Mouse (Mus musculus) mouse embryonic stem cell (cell line): Measurements from ENCODE around the gene Mindy3.

ENCODE experiments used
- in situ Hi-C, 2 experiments: fragments of 300-500 bp; cut with MboI; formaldehyde crosslinking; loops; 1 replicate in 1 of 2; 3 replicates in 1 of 2; pipeline ENCODE4 v1.14.3; 2019 to 2020; ENCODE audit warnings: low sequenced_read_pairs in 2 of 2, low pct_unique_long_range_greater_than_20kb in 1 of 2, mixed read lengths in 1 of 2; ENCODE audit not compliant: unreplicated experiment in 1 of 2

Gene Mindy3

DNA sequence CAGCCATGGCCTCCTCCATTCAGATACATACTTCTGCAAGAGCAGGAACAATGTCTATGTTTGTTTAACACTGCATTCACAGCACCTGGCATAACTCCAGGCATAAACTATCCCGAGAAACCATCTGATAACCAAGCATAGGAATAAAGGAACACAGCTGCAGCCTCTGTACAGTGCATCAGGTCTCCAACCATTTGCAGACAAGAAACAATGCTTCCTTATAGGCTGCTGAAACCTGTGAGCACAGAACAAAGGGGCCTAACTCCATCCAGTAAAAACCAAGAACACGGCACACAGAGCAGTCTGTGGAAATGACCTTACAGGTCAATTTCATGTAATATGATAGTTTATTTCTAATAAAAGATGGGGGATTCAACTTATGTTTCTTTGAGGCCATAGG, 39.0 kb downstream of the Mindy3 start:
- in situ Hi-C loops = no loop called here

DNA sequence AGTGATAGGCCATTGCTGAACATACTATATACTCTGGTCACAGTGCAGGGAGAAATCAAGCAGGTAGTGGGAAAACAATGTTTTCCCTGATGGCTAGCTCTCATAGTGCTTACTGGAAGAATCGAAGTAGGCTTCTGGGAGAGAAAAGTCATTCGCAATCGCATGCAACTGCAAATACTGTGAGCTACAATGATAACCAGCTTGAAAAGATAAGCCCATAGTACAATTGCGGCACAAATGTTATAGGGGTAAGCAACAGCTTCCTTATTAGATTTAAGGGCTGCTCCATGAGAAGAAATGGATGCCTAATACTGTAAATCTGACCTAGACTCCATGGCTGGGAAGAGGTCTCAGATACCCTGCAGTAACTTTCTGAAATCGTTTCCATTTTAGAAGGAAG, 40.7 kb downstream of the Mindy3 start:
- in situ Hi-C loops = no loop called here

DNA sequence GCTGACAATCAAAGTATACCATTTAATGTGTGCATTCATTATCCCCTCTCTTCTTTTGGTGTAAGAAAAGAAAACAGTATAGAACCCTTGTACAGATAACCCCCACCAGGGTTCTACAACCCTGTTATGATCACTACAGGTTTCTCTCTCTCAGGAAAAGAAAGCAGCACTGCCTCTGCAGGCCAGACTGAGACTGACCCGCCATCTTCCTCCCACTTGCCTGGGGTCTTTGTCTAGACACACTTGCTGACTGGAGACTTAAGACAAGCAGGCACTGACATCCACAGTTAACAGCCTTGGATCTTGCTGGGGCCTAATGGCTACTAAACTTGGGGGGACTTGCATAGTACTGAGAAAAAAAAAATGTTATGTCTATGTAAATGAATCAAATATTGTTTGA, 42.2 kb downstream of the Mindy3 start:
- in situ Hi-C loops = no loop called here

DNA sequence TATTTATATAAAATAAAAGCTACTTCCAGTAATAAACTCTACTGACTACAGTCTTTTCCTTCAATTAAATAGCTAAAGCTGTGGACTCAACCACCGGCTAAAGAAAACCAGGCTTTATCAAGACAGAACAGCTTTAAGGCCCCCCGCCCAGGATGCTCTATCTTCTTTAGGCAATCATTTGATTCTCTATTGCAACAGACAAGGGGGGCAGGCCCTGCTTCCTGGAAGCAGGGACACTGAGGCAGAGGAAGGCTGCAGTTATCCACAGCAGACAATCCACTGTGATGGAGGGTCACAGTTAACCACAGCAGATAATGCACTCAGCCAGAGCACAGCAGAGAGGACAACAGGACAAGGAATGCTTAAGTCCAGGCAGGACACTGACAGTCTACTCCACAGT, 46.4 kb downstream of the Mindy3 start:
- in situ Hi-C loops = no loop called here

DNA sequence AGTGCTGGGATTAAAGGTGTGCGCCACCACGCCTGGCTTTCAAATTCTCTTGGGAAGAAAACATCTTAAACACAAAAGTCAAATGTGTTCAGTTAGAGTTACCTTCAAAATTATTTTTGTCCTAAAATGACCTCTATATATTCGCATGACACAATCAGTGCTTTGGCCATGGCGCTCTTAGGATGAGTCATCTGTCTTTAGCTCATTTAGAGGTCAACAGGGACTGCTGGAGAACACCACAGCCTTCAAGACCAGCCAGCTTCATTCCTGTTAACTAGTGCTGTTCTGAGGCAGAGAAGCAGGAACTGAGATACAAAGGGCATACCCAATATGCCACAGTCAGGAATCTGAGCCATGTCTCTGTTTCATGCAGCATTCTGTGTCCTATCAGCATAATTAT, 47.9 kb downstream of the Mindy3 start:
- in situ Hi-C loops = no loop called here

DNA sequence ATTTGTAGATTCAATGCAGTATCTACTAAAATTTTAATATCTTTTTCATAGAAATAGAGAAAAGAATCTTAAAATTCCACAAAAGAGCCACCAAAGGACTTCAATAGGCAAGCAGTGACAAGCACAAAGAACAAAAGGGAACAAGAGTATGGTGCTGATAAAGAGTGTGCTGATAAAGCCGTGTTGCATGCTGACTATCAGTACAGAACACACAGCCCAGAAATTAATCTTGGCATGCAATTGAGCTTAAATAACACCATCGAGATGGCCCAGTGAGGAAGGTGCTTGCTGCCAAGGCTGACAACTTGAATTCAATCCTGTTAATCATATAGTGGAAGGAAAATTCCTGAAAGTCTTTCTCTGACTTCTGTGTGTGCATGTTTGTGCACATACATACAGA, 50.8 kb downstream of the Mindy3 start:
- in situ Hi-C loops = no loop called here

DNA sequence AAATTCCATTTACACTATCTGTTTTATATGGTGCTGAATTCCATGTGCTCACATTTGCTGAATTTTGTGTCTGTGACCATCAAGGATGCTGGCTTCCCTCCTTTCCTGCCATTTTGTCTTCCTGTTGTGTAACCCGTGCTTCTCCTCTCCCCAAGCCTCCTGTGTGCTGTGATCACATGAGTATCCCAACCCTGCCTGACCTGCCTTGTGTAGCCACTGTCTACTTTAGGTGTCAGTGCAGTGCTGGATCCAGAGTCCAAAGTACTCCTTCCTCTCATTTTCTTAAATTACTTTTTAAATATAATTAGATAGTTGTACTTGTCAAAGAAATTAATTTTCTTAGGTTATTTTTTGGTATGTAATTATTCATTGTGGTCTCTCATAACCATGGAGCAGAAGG, 51.3 kb downstream of the Mindy3 start:
- in situ Hi-C loops = no loop called here

DNA sequence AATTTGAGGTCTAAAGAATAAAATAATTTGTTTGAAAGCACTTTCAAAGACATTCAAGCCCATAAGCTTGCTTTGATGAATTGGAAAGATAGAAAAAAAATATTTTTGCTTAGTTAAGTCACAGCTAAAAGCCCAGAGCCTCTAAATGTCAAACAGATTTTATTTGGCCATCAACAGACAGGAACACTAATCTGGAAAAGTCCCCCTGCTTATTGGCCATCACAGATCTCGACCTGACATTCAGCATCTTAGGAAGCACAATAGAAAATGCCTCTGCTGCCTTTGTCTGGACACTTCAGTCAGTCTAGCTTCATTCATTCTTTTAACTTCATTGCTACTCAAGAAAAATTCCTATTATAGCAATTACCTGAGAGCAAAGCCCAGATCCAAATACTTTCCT, 58.0 kb downstream of the Mindy3 start:
- in situ Hi-C loops = no loop called here

DNA sequence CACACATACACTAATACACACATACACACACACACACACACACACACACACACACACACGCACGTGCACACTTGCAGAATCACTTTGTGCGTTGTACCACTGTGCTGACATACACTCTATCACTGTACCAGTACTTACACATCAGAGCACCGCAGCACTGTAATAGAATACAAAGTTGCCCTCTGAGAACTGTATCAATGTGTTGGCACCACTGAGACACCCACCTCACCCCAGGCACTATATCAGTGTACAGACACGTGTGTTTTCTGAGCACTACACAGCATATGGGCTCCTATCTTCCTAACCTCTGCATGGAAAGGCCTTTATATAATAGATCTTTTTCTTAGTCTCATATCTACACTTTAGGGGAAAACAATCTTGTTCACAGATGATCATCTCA, 64.4 kb downstream of the Mindy3 start:
- in situ Hi-C loops = no loop called here

DNA sequence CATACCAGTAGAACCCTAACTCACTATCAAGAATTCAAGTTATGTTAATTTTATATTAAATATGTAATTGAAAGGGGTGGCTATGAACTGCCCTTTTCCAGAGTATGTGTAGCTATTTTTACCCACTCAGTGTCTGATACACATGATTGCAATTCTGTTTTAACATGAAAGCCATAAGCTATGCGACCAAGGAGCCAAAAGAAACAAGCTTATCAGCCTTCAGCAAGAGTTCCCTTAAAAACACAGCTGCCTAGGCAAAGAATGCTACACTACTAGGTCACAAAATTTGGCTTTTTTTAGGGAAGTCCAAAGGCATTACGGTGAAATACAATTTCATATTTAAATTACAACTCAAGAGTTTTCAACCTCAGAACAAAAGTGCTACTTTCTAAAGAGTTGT, 70.4 kb downstream of the Mindy3 start:
- in situ Hi-C loops = no loop called here

DNA sequence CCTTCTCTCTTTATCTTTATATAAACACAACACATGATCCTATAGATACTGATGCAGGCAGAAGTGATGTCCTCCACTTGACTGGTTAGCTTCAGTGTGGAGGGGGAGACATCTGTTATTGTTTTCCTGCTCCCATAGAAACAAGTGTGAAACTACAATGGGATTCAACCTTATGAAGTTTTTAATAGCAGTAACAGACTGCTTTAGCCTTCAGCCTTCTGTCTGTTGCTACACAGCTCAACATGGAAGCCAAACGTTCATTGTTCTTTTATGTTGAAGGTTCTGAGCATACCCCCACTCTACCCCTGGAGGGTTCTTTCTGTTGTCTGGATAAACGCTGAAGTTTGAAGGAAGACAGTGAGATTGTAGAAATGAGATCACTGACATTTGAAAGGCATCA, 87.3 kb downstream of the Mindy3 start:
- in situ Hi-C loops = no loop called here

DNA sequence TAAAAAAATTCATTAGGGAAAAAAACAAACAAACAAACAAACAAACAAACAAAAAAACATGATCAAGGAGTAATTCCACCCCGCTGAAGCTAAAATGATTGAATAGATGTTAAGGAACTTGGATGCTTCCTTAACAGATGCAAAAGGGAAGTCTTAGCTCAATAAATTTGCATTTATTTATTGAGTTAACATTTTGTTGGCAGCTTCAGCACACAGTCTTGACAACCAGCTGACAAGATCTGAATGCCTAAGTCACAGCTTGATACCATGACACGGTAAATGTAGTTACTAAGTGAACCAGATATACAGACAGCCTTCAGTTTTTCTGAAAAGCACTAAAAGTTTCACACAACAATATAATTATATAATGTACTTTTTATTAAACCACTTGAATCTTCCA, 89.7 kb downstream of the Mindy3 start:
- in situ Hi-C loops = no loop called here

DNA sequence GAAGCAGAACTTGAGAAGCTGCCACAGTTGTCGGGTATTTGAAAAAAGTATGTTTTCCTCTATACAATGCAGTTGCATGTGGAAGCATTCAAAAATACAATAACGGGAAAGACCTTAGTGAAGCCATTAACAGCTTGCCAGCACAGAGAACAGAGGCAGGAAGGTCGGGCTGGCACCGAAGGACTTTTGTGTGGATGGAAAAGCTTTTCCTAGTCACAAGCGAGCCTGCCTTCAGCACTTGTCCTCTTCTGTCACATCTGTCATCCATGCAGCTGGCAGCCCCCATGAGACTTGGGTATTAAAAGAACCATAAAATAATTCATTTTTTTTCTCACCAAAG, 90.2 kb downstream of the Mindy3 start:
- in situ Hi-C loops = no loop called here

DNA sequence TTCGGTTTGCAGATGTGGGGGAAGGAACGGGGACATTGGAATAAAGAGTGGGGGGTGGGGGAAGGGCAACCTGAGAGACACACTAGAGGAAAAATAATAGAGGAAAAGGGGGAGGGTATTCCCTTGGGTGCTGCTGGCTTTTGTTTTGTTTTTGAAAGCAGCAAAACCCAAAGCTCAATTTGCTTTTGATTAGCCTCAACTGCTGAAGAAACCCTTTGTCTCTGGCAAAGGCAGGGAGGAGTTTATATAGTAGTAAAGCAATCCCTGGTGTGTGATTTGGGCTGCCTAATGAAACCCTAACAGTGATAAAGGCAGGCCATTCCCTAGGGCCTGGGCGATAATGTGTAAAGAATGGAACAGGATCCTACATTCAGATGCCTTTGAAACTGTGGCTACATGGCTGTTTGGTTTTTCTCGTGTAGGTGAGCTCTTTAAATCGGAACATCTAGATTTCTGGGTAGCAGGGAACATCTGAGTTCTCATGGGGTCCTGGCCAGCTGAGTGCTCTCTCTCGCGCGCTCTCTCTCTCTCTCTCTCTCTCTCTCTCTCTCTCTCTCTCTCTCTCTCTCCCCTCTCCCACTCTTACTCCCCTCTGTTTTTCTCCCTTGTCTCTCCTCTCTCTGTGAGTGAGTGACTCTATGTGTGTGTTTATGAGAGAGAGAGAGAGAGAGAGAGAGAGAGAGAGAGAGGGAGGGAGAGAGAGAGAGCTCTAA, 90.8 kb downstream of the Mindy3 start:
- in situ Hi-C loops = no loop called here

DNA sequence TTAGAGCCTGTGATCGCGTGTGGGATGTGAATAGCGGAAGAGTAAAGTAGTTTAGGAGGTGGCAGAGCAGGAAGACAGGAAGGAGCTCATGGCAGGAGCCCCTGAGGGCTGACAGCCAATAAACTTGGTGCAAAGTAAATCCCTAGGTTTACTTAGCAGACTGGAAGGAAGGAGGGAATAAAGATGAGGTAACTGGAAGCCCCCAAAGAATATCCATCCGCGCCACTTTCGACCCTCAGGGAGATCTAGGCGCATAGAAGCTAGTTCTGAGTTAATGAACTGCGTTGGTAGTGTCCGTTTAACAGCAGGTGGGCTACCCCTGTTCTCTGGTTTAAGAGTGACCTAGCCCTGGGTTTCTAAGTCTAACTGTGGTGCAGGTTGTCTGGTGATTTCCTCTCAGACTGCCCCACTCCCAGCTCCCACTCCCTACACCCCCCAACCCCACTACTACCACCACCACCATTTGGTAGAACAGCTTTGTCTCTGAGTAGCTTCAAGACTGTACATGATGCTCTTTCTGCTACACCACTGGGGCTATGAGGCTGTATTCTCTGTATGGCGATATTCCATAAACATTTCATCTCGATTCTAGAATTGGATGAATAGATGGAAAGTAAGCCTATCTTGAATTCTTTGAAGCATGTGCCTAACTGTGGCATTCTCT, 91.4 kb downstream of the Mindy3 start:
- in situ Hi-C loops = no loop called here

DNA sequence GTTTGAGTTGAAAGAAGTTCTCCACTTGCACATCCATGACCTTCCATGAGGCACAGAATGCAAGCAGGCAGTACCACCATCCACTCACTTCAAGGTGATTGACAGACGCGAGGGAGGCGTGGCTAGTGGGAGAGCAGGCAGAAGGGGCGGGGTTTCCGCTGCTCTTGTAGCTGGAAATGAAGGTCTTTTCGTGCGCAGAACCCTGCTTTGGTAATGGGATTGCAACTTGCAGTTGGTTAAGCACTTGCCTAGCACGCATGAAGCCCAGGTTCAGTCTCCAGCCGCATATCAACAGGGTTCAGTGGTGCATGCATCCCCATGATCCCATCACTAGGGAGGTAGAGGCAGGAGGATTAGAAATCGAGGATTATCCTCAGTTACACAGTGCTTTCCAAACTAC, 92.1 kb downstream of the Mindy3 start:
- in situ Hi-C loops = no loop called here

DNA sequence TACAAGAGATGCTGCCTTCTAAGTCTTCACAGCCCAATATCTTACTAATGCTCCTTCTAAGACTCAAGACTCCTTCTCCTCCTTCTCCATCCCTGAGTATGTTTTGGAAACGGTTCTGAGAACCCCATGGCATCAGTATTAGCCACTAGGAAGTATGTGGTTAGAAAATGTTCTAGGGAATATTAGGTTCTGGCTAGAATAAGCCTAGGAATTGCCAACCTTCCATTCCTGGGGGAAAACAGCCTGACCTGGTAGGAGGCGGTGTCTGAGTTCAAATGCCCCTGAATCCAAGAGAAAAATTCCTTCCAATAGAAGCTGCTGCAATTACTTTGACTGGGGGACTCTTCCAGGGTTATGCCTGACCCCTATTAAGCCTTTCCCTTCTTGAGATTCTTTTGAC, 93.4 kb downstream of the Mindy3 start:
- in situ Hi-C loops = no loop called here

DNA sequence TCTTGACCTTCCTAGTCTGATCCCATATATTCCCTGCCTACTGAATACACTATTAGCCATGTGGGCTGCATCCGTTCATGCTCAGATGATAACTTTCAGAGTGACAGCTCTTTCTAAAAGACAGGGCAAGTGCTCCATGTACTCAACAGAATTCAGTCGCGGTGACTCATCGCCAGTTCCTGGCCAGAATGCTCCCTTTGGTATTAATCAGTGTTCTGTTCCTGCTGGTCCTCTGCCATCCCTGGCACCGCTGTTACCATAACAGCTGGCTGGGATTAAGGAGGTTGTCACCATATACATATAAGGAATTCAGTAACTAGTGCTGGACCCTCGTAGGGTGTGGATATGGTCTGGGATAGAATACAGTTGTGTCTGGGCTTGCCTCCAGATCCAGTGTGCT, 93.9 kb downstream of the Mindy3 start:
- in situ Hi-C loops = no loop called here

DNA sequence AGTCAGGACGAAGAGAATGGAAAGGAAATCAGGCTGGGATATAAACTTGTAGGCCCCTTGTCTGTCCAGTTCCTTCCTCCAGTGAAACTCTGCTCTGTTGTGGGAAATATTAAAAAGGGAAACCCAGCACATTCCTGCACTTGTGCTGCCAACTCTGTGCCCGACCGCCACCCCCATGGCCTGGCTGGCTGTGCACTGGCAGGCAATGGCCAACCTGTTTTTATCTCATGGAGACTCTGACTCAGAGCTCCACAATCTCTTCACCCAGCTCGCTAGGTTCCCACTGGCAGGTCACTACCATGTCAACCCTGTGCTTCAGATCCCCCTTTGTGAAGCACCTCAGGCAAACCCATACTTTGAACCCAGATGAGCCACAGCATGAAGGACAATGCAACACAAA, 98.4 kb downstream of the Mindy3 start:
- in situ Hi-C loops = loop anchor here in 1 of 2 experiments (25.0 kb wide), 1 partner anchor 309 kb away; no protein-coding TSS in a partner anchor

DNA sequence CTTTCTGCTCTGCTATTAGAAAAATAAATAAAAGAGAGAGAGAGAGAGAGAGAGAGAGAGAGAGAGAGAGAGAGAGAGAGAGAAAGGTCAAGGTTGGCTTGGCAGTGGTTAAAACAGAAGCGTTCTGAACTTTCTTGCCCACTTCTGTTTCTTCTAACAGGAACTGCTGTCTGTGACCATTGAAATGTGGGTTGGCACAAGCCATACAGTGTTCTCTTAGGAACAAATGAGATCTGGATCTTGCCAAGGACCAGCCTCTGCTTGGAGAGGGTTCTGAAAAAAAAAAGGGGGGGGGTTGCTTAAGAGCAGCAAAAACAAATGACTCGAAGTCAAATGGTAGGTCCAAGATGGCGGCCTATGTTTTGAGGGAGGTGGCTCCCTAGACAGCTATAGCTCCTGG, 100.6 kb downstream of the Mindy3 start:
- in situ Hi-C loops = loop anchor here in 1 of 2 experiments (25.0 kb wide), 1 partner anchor 306 kb away; no protein-coding TSS in a partner anchor
